9 mouse cellular contexts compared by ENCODE assay signal in the genomic region with DNA sequence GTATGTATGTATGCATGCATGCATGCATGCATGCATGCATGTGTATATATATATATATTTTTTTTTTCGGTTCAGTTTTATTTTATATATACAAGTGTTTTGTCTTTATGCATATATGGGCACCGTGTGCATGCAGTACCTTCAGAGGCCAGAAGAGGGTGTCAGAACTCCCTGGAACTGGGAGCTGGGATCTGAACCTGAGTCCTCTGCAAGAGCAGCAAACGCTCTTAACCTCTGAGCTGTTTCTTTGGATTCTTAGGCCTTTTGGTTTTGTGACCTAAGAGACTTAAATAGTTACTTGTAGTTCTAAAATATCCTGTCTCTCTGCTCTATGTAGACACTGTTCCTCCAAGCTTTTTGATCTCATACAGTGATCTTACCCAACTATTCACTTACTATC. TPM values are rescaled to one million over a fixed set of nuclear protein-coding genes. Genes with fewer than 3 reads are reported as not detected.
DNase-seq lines count a peak whose midpoint lies in the region; ATAC-seq and TF ChIP-seq lines count a peak whose summit lies in the region.
"Had no signal": no experiment of that assay in that cellular context is flagged by ENCODE, and none has a peak within 500 bp of the region (broad histone marks: within the 10 kb centered on the region; RNA-seq: fewer than 3 reads in every experiment).

No protein-coding gene starts in this region.

- no peak overlapping the region for H3K4me2 ChIP-seq in liver, embryonic 11.5 days
- H3K4me2 ChIP-seq: hindbrain, embryonic 15.5 days had no signal

- ATAC-seq in liver, embryonic 11.5 days (replicated peaks; ENCODE audit: low FRiP score): no peak

- H3K36me3 ChIP-seq in liver, adult 2 months (ENCODE audit: control insufficient read depth, insufficient read depth, low read length): no peaks in the 10 kb centered on the region
- H3K36me3 ChIP-seq in liver, embryonic 11.5 days (ENCODE audit: control insufficient read depth, insufficient read depth, low read length): peaks cover 7% of the 10 kb centered on the region
- H3K36me3 ChIP-seq: hindbrain, embryonic 15.5 days had no signal

- H3K27ac ChIP-seq in liver, adult 2 months (replicated peaks; ENCODE audit: insufficient read depth, low read depth, low read length): no peak overlapping the region
- H3K27ac ChIP-seq in liver, embryonic 11.5 days (ENCODE audit: low read depth, low read length): no peak overlapping the region

- H3K9me3 ChIP-seq in liver, embryonic 11.5 days (ENCODE audit: control insufficient read depth, low read length): no peaks in the 10 kb centered on the region
- H3K9me3 ChIP-seq: hindbrain, embryonic 15.5 days had no signal

- H3K79me2 ChIP-seq in liver, adult 2 months (ENCODE audit: control insufficient read depth, insufficient read depth, low read length): peaks cover 11% of the 10 kb centered on the region; the same call in 1 of the 2 replicates

- H3K4me3 ChIP-seq in liver, adult 2 months (ENCODE audit: insufficient read depth, low read depth, low read length): no peak overlapping the region
- no peak overlapping the region for H3K4me3 ChIP-seq in liver, embryonic 11.5 days (ENCODE audit: low read depth, low read length)
- H3K4me3 ChIP-seq: hindbrain, embryonic 15.5 days had no signal

- peaks cover 28% of the 10 kb centered on the region for H3K4me1 ChIP-seq in liver, adult 2 months (ENCODE audit: control insufficient read depth, insufficient read depth, low read length)
- peaks cover 18% of the 10 kb centered on the region for H3K4me1 ChIP-seq in liver, embryonic 11.5 days (replicated peaks; ENCODE audit: control insufficient read depth, insufficient read depth, low read length)

- H3K9ac ChIP-seq in liver, adult 2 months (ENCODE audit: low read depth, low read length): no peak overlapping the region
- H3K9ac ChIP-seq in liver, embryonic 11.5 days (ENCODE audit: low read depth, low read length): no peak overlapping the region
- H3K9ac ChIP-seq: hindbrain, embryonic 15.5 days had no signal

- WGBS in liver, adult 2 months: 58% methylated on average over 3 of the region's 3 CpGs
- 64% methylated on average over 3 of the region's 3 CpGs for WGBS in liver, embryonic 11.5 days

- TF ChIP-seq CTCF in liver, adult 2 months (IDR thresholded peaks at IDR 0.05; ENCODE audit: low read depth, low read length): peak; percentile 75

- no peaks in the 10 kb centered on the region for H3K27me3 ChIP-seq in liver, adult 2 months (ENCODE audit: control insufficient read depth, insufficient read depth, low read length)
- H3K27me3 ChIP-seq in liver, embryonic 11.5 days (replicated peaks; ENCODE audit: control insufficient read depth, insufficient read depth, low read length): no peaks in the 10 kb centered on the region
- H3K27me3 ChIP-seq: hindbrain, embryonic 15.5 days had no signal

- DNase-seq in cerebellum, adult 9-10 months: peak; percentile 46
- no peak for DNase-seq in cerebellum, adult 11-12 months
- DNase-seq in liver, adult 2 months (ENCODE audit: extremely low read depth, low read depth, low spot score): peak; percentile 69
- DNase-seq in liver, embryonic 11.5 days (ENCODE audit: low spot score): no peak
- DNase-seq in adrenal gland, postnatal 25 days: peak; percentile 53
- peak; percentile 59 to 78 for DNase-seq in kidney, postnatal 25 days
- peak; percentile 62 to 81 for DNase-seq in spleen, postnatal 4 days (ENCODE audit: low spot score in 2 of 2)
- DNase-seq in ovary, postnatal 14 days (ENCODE audit: low spot score): no peak

- no peak for TF ChIP-seq POLR2A in liver, adult 2 months (IDR thresholded peaks at IDR 0.05; ENCODE audit: extremely low read depth, insufficient read depth, low read length)

RNA-seq across cellular contexts. Expression of gene Copz1, which starts 11.6 kb away (rescaled TPM):
- total RNA-seq in liver, adult 2 months (2014; rRNA removed): 55.9 and 73.0 TPM in 2 replicates
- 131 and 142 TPM in 2 replicates for polyA plus RNA-seq in liver, adult 2 months (2012; rRNA removed)
- polyA plus RNA-seq in liver, embryonic 11.5 days (2014; fragmentation: Nextera tagmentation; extraction: Ambion mirVana): 298 and 328 TPM in 2 replicates
- 143 and 145 TPM in 2 replicates for total RNA-seq in adrenal gland, postnatal 25 days (2021)

RNA-seq across cellular contexts. Expression of gene Nfe2, which starts 25.9 kb away (rescaled TPM):
- total RNA-seq in liver, adult 2 months (2014; rRNA removed): 0.40 and 0.74 TPM in 2 replicates
- polyA plus RNA-seq in liver, adult 2 months (2012; rRNA removed): 2.3 and 4.9 TPM in 2 replicates
- polyA plus RNA-seq in liver, embryonic 11.5 days (2014; fragmentation: Nextera tagmentation; extraction: Ambion mirVana): 94.1 and 108 TPM in 2 replicates
- 0.58 TPM in 1 of 2 replicates, not detected in the other for total RNA-seq in adrenal gland, postnatal 25 days (2021)

RNA-seq across cellular contexts. Expression of gene Gpr84, which starts 26.3 kb away (rescaled TPM):
- total RNA-seq in liver, adult 2 months (2014; rRNA removed): 0.07 and 0.09 TPM in 2 replicates
- 0.12 and 0.19 TPM in 2 replicates for polyA plus RNA-seq in liver, adult 2 months (2012; rRNA removed)
- polyA plus RNA-seq in liver, embryonic 11.5 days (2014; fragmentation: Nextera tagmentation; extraction: Ambion mirVana): 0.49 and 0.78 TPM in 2 replicates
- total RNA-seq in adrenal gland, postnatal 25 days (2021): not detected in 2 replicates

RNA-seq across cellular contexts. Expression of gene Hnrnpa1, which starts 43.8 kb away (rescaled TPM):
- total RNA-seq in liver, adult 2 months (2014; rRNA removed): 58.2 and 58.9 TPM in 2 replicates
- 16.3 and 17.7 TPM in 2 replicates for polyA plus RNA-seq in liver, adult 2 months (2012; rRNA removed)
- polyA plus RNA-seq in liver, embryonic 11.5 days (2014; fragmentation: Nextera tagmentation; extraction: Ambion mirVana): 917 and 938 TPM in 2 replicates
- 210 and 212 TPM in 2 replicates for total RNA-seq in adrenal gland, postnatal 25 days (2021)

RNA-seq across cellular contexts. Expression of gene Cbx5, which starts 44.5 kb away (rescaled TPM):
- 14.1 and 14.9 TPM in 2 replicates for total RNA-seq in liver, adult 2 months (2014; rRNA removed)
- 4.2 and 5.2 TPM in 2 replicates for polyA plus RNA-seq in liver, adult 2 months (2012; rRNA removed)
- 116 and 126 TPM in 2 replicates for polyA plus RNA-seq in liver, embryonic 11.5 days (2014; fragmentation: Nextera tagmentation; extraction: Ambion mirVana)
- total RNA-seq in adrenal gland, postnatal 25 days (2021): 73.2 and 88.5 TPM in 2 replicates

Comparison
In these comparisons a context has a peak if more than half of its experiments do, and no peak if none do; other contexts are left out.
1. DNase-seq: peak in cerebellum, adult 9-10 months (single experiment), liver, adult 2 months (single experiment), adrenal gland, postnatal 25 days (single experiment), kidney, postnatal 25 days (2 of 2) and spleen, postnatal 4 days (2 of 2); none in cerebellum, adult 11-12 months (single experiment), liver, embryonic 11.5 days (single experiment) and ovary, postnatal 14 days (single experiment).